Mouse (Mus musculus): ENCODE measurements at regions not wholly inside any gene's neighbourhood (a gene's known extent, or its start where the extent isn't known, plus 50 kb on each side); places are given as distances from the start of the nearest gene placed in this dataset.

DNA sequence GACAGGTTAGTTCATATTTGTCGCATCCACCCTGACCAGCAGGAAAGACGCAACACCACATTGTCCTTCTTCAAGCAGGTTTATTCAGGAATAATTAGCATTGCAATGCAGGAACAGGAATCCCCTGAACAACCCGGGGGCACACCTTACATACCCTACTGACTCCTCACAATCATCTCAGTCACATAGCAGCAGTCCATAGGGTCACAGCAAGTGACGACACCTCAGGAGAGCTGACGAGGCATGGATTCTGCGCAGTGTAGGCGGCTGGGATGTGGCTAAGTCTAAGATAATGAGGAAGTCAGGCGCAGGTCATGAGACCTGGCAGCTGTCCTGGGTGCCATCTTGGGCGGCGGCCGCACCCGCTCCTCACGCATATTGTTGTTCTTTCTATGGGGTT is 518.8 kb upstream of the 1700008P02Rik start:
- TF ChIP-seq EP300 (optimal IDR thresholded peaks at IDR 0.05), result no peak
- no peak for TF ChIP-seq CTCF (IDR thresholded peaks at IDR 0.05; ENCODE audit: low read depth)
